Mouse (Mus musculus): Measurements from ENCODE around the gene Ttc28. TPM values are rescaled to one million over a fixed set of nuclear protein-coding genes. Genes with fewer than 3 reads are reported as not detected.

Ttc28 gene
- polyA plus RNA-seq, 1 experiment from 2014 or later: 42.8 TPM

DNA sequence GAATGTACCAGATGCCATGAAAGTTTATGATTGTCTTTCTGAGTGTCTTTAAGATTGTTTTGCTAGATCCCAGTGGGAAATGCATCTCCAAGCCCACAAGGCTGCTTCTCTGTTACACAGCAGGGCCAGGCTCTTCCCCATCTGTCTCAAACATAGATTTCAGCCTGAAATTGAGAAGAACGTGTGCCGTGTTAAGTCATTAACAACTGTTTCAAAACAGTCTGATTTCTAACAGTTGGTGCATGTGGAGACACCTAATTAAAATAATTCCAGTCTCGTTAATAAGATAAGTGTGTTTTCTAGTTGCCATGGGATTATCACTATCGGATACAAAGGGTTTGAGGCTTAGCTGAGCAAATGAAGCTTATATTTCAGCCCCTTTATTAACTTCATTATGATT lies 135.4 kb downstream of the Ttc28 start:
- Histone ChIP-seq H3K9me3 (no peaks in the 10 kb centered on the region), H3K4me2 (replicated peaks) (no peak overlapping the region), H3K36me3 (no peaks in the 10 kb centered on the region), H3K27me3 (no peaks in the 10 kb centered on the region), H3K27ac (replicated peaks) (peak overlapping the region; percentile 83), H3K4me3 (no peak overlapping the region), H3K4me1 (peaks cover 72% of the 10 kb centered on the region), H3K9ac (replicated peaks) (no peak overlapping the region)
- WGBS: 10% methylated on average over 4 of the region's 4 CpGs
- ATAC-seq (replicated peaks): peak; percentile 73

- peaks cover 73% of the 10 kb centered on the region for H3K4me1 ChIP-seq
- H3K27me3 ChIP-seq: no peaks in the 10 kb centered on the region
- no peak overlapping the region for H3K4me3 ChIP-seq
- H3K9ac ChIP-seq (replicated peaks): no peak overlapping the region
- H3K9me3 ChIP-seq: no peaks in the 10 kb centered on the region
- H3K36me3 ChIP-seq: no peaks in the 10 kb centered on the region
- H3K27ac ChIP-seq (replicated peaks): no peak overlapping the region
- no peak overlapping the region for H3K4me2 ChIP-seq (replicated peaks)
- no peak for ATAC-seq (replicated peaks)
- 83% methylated on average over 4 of the region's 4 CpGs for WGBS
These were observed 137.7 kb downstream of the Ttc28 start for GRCm38 (mm10) chr5:111017319-111017718.

DNA sequence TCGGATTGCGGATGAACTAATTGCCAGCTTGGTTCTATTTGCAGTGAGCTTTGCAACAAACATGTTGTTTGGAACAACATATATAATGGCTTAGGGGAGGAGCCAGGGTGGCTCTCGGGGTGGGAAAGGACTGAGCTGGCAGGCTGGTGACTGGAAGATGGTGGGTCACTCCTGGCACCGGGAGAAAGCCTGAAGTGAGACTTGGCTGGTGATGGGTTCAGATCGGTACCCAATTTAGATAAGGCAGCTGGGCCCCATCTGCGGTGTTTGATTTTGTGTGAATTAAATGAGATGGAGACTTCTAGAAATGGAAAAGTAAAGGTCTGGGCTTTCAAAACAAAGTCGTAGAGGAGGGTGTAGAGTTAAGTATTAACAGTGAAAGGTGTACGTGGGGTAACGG lies 142.7 kb downstream of the Ttc28 start:
- Histone ChIP-seq H3K4me1 (peaks cover 88% of the 10 kb centered on the region), H3K27ac (replicated peaks) (peak overlapping the region; percentile 87), H3K9ac (replicated peaks) (no peak overlapping the region; the same call in 1 of the 2 replicates), H3K36me3 (no peaks in the 10 kb centered on the region), H3K9me3 (no peaks in the 10 kb centered on the region), H3K4me3 (no peak overlapping the region), H3K4me2 (replicated peaks) (no peak overlapping the region), H3K27me3 (no peaks in the 10 kb centered on the region)
- ATAC-seq (replicated peaks): peak; percentile 27; the same call in 1 of the 2 replicates
- WGBS: 63% methylated on average over 9 of the region's 9 CpGs

GRCm38 (mm10) chr5:111022940-111023339 lies 143.3 kb downstream of the Ttc28 start:
- H3K9ac ChIP-seq (replicated peaks): no peak overlapping the region; the same call in 1 of the 2 replicates
- 0 out of 2 replicates have a peak, but pooled peaks have one; percentile 1 for ATAC-seq (replicated peaks)

GRCm38 (mm10) chr5:111024621-111025020 lies 145.0 kb downstream of the Ttc28 start:
- WGBS: 68% methylated on average over 13 of the region's 13 CpGs
- Histone ChIP-seq H3K27me3 (no peaks in the 10 kb centered on the region), H3K9me3 (no peaks in the 10 kb centered on the region), H3K4me3 (no peak overlapping the region), H3K9ac (replicated peaks) (no peak overlapping the region), H3K4me2 (replicated peaks) (no peak overlapping the region), H3K27ac (replicated peaks) (peak overlapping the region; percentile 87), H3K36me3 (no peaks in the 10 kb centered on the region), H3K4me1 (peaks cover 90% of the 10 kb centered on the region)
- 0 out of 2 replicates have a peak, but pooled peaks have one; percentile 26 for ATAC-seq (replicated peaks)

More at GRCm38 (mm10) chr5:111022940-111023339, 143.3 kb downstream of the Ttc28 start:
- WGBS: 60% methylated on average over 1 of the region's 1 CpGs
- Histone ChIP-seq H3K27me3 (no peaks in the 10 kb centered on the region), H3K4me1 (peaks cover 89% of the 10 kb centered on the region), H3K36me3 (no peaks in the 10 kb centered on the region), H3K9me3 (no peaks in the 10 kb centered on the region), H3K27ac (replicated peaks) (peak overlapping the region; percentile 87), H3K4me2 (replicated peaks) (no peak overlapping the region), H3K4me3 (no peak overlapping the region)

DNA sequence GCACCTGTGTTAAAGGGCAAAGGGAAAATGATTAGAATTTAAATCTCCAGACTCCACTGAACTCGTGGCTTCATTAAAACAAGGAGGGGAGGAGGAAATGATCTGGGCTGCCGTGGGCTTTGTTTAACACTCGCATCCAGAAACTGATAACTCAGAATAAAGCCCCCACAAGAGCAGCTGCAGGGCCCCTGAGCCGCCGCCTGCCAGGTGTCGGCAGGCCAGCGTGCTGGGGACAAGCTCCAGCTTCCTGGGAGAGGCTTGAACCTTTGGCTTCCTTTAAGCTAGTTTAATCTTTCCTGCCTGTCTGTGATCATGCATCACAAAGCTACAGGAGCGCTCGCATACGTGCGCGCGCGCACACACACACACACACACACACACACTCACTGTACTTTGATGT lies 145.9 kb downstream of the Ttc28 start:
- Histone ChIP-seq H3K36me3 (no peaks in the 10 kb centered on the region), H3K9ac (replicated peaks) (no peak overlapping the region; the same call in 1 of the 2 replicates), H3K4me2 (replicated peaks) (no peak overlapping the region), H3K27ac (replicated peaks) (peak overlapping the region; percentile 87), H3K27me3 (no peaks in the 10 kb centered on the region), H3K9me3 (no peaks in the 10 kb centered on the region), H3K4me1 (peaks cover 92% of the 10 kb centered on the region), H3K4me3 (no peak overlapping the region)
- no peak for ATAC-seq (replicated peaks)
- WGBS: 40% methylated on average over 14 of the region's 14 CpGs

GRCm38 (mm10) chr5:111026209-111026608 lies 146.6 kb downstream of the Ttc28 start:
- 61% methylated on average over 8 of the region's 8 CpGs for WGBS
- Histone ChIP-seq H3K9ac (replicated peaks) (no peak overlapping the region), H3K27ac (replicated peaks) (peak overlapping the region; percentile 17; the same call in 1 of the 2 replicates), H3K4me2 (replicated peaks) (no peak overlapping the region), H3K4me3 (no peak overlapping the region), H3K9me3 (no peaks in the 10 kb centered on the region), H3K27me3 (no peaks in the 10 kb centered on the region), H3K36me3 (no peaks in the 10 kb centered on the region), H3K4me1 (peaks cover 86% of the 10 kb centered on the region)
- ATAC-seq (replicated peaks): no peak

DNA sequence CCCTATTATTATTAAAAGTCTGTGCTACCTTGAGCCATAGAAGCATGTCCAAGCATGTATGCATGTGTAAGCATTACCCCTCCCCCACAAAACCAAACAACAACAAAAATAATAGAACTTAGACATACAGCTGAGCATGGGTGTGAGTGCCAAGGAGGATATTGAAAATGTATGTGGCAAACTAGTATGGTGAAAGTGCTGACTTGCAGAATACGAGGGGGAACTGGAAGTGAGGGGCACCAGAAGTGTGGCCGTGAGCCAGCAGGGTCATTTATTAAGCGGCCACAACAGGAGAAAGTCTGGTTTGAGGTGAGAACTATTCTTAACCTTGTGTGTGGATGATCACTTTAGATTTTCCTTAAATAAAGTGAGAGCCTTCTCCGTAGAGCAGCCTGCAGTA lies 148.7 kb downstream of the Ttc28 start:
- no peaks in the 10 kb centered on the region for H3K9me3 ChIP-seq
- no peaks in the 10 kb centered on the region for H3K27me3 ChIP-seq
- H3K36me3 ChIP-seq: no peaks in the 10 kb centered on the region
- H3K9ac ChIP-seq (replicated peaks): no peak overlapping the region
- peaks cover 80% of the 10 kb centered on the region for H3K4me1 ChIP-seq
- no peak for ATAC-seq (replicated peaks)
- WGBS: 60% methylated on average over 4 of the region's 4 CpGs
- no peak overlapping the region for H3K4me2 ChIP-seq (replicated peaks)
- peak overlapping the region; percentile 51 for H3K27ac ChIP-seq (replicated peaks)
- no peak overlapping the region for H3K4me3 ChIP-seq

DNA sequence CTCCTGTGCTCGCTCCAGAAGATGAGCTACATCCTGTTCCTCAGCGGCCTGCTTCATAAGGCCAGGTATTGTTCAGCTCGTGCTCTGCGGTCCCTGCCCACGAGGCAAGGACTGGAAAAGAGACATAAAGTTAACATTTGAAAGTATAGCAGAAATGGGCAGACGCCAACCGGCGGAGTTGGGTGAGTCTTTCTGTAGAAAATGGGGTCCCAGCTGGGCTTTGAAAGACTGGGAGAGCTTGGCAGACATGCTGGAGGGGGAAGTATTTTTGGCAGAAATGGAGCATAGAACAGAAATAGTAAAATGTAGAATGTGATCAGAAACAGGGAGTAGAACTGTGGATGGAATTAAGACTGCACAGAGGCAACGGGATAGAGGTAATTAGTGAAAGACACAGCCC lies 149.3 kb downstream of the Ttc28 start:
- 64% methylated on average over 9 of the region's 9 CpGs for WGBS
- Histone ChIP-seq H3K27ac (replicated peaks) (peak overlapping the region; percentile 51), H3K36me3 (no peaks in the 10 kb centered on the region), H3K27me3 (no peaks in the 10 kb centered on the region), H3K9me3 (no peaks in the 10 kb centered on the region), H3K4me1 (peaks cover 73% of the 10 kb centered on the region), H3K4me3 (no peak overlapping the region), H3K9ac (replicated peaks) (no peak overlapping the region), H3K4me2 (replicated peaks) (no peak overlapping the region)
- no peak for ATAC-seq (replicated peaks)

GRCm38 (mm10) chr5:111032687-111033295 lies 153.2 kb downstream of the Ttc28 start:
- Histone ChIP-seq H3K9ac (replicated peaks) (no peak overlapping the region), H3K36me3 (no peaks in the 10 kb centered on the region), H3K4me1 (peaks cover 61% of the 10 kb centered on the region), H3K27me3 (no peaks in the 10 kb centered on the region), H3K4me2 (replicated peaks) (no peak overlapping the region), H3K27ac (replicated peaks) (peak overlapping the region; percentile 56), H3K9me3 (no peaks in the 10 kb centered on the region), H3K4me3 (no peak overlapping the region)
- ATAC-seq (replicated peaks): no peak
- WGBS: 73% methylated on average over 10 of the region's 10 CpGs

GRCm38 (mm10) chr5:111033489-111033888 lies 153.9 kb downstream of the Ttc28 start:
- WGBS: 93% methylated on average over 4 of the region's 4 CpGs
- Histone ChIP-seq H3K9me3 (no peaks in the 10 kb centered on the region), H3K4me2 (replicated peaks) (no peak overlapping the region), H3K27me3 (no peaks in the 10 kb centered on the region), H3K27ac (replicated peaks) (no peak overlapping the region), H3K4me3 (no peak overlapping the region), H3K9ac (replicated peaks) (no peak overlapping the region), H3K36me3 (no peaks in the 10 kb centered on the region), H3K4me1 (peaks cover 61% of the 10 kb centered on the region)
- ATAC-seq (replicated peaks): no peak

DNA sequence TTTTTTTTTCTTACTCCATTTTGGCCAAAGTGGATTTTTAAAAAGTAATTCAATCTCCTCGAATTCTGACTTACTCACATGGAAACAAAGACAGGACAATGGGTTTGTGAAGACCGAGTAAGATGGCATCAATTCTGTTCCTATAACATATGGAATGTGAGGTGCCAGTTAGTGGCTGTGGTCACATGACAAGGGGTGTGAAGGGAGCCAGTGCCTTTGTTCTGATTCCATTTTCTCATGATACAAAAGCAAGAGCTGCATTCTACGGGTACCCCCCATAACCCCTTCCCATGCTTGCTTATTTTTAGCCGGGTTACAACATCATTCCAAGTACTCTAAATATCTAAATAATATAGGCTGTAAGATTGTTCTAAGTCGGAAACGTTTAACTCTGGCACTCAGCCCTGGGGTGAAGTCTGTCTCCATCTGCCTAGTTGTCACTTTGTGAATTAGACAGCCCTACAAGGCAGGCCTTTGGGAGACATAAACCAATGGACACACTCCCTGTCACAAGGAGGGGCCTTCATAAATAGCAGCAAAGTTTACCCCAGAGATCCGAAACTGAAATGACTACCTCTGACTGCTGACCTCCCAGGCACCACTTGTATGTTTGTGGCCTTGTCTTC lies 157.6 kb downstream of the Ttc28 start:
- Histone ChIP-seq H3K4me2 (replicated peaks) (no peak overlapping the region), H3K4me1 (peaks cover 74% of the 10 kb centered on the region), H3K36me3 (no peaks in the 10 kb centered on the region), H3K9ac (replicated peaks) (no peak overlapping the region), H3K27me3 (no peaks in the 10 kb centered on the region), H3K4me3 (no peak overlapping the region), H3K27ac (replicated peaks) (peak overlapping the region; percentile 70), H3K9me3 (no peaks in the 10 kb centered on the region)
- 52% methylated on average over 7 of the region's 7 CpGs for WGBS
- no peak for ATAC-seq (replicated peaks)

Measured in forebrain, embryonic 15.5 days (tissue).